17 mouse cellular contexts compared by ENCODE assay signal in the genomic region with DNA sequence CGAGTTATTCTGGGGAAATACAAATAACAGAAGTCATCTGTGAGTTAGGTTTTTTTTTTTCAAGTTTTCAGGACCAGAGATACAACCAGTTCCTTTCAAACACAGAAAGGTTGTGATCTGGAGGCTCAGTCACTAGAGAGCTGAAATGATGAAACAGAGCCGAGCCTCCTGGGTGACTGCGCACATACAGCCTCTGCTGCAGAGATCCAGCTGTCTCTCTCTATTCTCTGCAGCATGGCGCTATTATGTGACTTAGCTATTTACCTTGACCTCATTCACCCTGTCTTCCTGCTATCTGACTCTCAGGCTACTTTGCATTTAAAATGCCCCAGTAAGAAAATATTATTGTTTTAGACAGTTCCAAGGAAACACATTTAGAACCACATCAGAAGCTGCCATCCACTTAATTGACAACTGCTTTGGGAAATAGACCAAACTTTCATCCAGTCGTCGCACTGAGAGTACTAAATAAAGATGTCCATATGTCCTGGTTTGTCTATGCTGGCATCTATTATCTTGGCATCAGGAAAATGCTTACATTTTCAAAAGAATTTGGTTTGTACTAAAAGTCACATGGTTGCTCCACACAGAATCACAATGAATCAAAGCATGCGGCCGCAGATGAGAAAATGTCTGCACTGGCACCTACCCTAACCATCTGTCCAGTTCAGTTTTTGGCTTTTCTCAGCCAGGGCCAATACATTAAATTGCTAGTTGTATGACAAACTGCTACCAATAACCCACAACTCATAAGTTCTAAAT.
A peak's percentile ranks its signal among the peaks of the same experiment; 100 is the strongest.
DNase-seq lines count a peak whose midpoint lies in the region; ATAC-seq lines count a peak whose summit lies in the region.
"Had no signal": no experiment of that assay in that cellular context is flagged by ENCODE, and none has a peak within 500 bp of the region (broad histone marks: within the 10 kb centered on the region; RNA-seq: fewer than 3 reads in every experiment).

No protein-coding gene starts in this region.

- no peak overlapping the region for H3K27ac ChIP-seq in forebrain, embryonic 13.5 days
- H3K27ac ChIP-seq in forebrain, embryonic 10.5 days: no peak overlapping the region
- no peak overlapping the region for H3K27ac ChIP-seq in midbrain, embryonic 16.5 days (ENCODE audit: low read length)
- H3K27ac ChIP-seq in midbrain, embryonic 14.5 days (replicated peaks; ENCODE audit: low read depth, low read length): no peak overlapping the region
- no peak overlapping the region for H3K27ac ChIP-seq in limb, embryonic 10.5 days
- H3K27ac ChIP-seq: intestine, embryonic 15.5 days; limb, embryonic 15.5 days had no signal

- H3K4me2 ChIP-seq in forebrain, embryonic 13.5 days: no peak overlapping the region
- no peak overlapping the region for H3K4me2 ChIP-seq in midbrain, embryonic 16.5 days (ENCODE audit: low read length)
- H3K4me2 ChIP-seq in midbrain, embryonic 14.5 days (ENCODE audit: low read length): no peak overlapping the region
- H3K4me2 ChIP-seq: intestine, embryonic 15.5 days; limb, embryonic 15.5 days; lung, embryonic 14.5 days had no signal

- peak; percentile 83 for ATAC-seq in forebrain, embryonic 13.5 days
- ATAC-seq in midbrain, embryonic 16.5 days: peak; percentile 66; the same call in 1 of the 2 replicates
- ATAC-seq in midbrain, embryonic 14.5 days (ENCODE audit: low FRiP score, low TSS enrichment): no peak
- ATAC-seq: intestine, embryonic 15.5 days had no signal

- no peaks in the 10 kb centered on the region for H3K36me3 ChIP-seq in forebrain, embryonic 13.5 days (ENCODE audit: poor library complexity, severe bottlenecking)
- H3K36me3 ChIP-seq in forebrain, embryonic 10.5 days (replicated peaks): no peaks in the 10 kb centered on the region
- H3K36me3 ChIP-seq in midbrain, embryonic 16.5 days (ENCODE audit: control insufficient read depth, insufficient read depth, low read length): no peaks in the 10 kb centered on the region
- no peaks in the 10 kb centered on the region for H3K36me3 ChIP-seq in midbrain, embryonic 14.5 days (ENCODE audit: control insufficient read depth, insufficient read depth, low read length)
- H3K36me3 ChIP-seq in limb, embryonic 10.5 days: no peaks in the 10 kb centered on the region
- H3K36me3 ChIP-seq: intestine, embryonic 15.5 days; limb, embryonic 15.5 days had no signal

- no peak overlapping the region for H3K4me3 ChIP-seq in forebrain, embryonic 13.5 days
- no peak overlapping the region for H3K4me3 ChIP-seq in forebrain, embryonic 10.5 days
- H3K4me3 ChIP-seq in midbrain, embryonic 16.5 days (ENCODE audit: low read depth, low read length): no peak overlapping the region
- H3K4me3 ChIP-seq in midbrain, embryonic 14.5 days (replicated peaks; ENCODE audit: low read depth, low read length): no peak overlapping the region
- H3K4me3 ChIP-seq in limb, embryonic 10.5 days: no peak overlapping the region
- H3K4me3 ChIP-seq: erythroblast, embryonic 14.5 days; intestine, embryonic 15.5 days; limb, embryonic 15.5 days had no signal

- 71% methylated on average over 8 of the region's 8 CpGs for WGBS in forebrain, embryonic 13.5 days
- WGBS in forebrain, embryonic 10.5 days: 83% methylated on average over 8 of the region's 8 CpGs
- 55% methylated on average over 8 of the region's 8 CpGs for WGBS in midbrain, embryonic 16.5 days
- WGBS in midbrain, embryonic 14.5 days: 66% methylated on average over 8 of the region's 8 CpGs
- 90% methylated on average over 8 of the region's 8 CpGs for WGBS in limb, embryonic 10.5 days

- no peaks in the 10 kb centered on the region for H3K9me3 ChIP-seq in forebrain, embryonic 13.5 days (replicated peaks)
- no peaks in the 10 kb centered on the region for H3K9me3 ChIP-seq in forebrain, embryonic 10.5 days
- no peaks in the 10 kb centered on the region for H3K9me3 ChIP-seq in midbrain, embryonic 16.5 days (replicated peaks; ENCODE audit: control insufficient read depth, low read length, poor library complexity, severe bottlenecking)
- no peaks in the 10 kb centered on the region for H3K9me3 ChIP-seq in midbrain, embryonic 14.5 days (ENCODE audit: control insufficient read depth, low read length)
- H3K9me3 ChIP-seq in limb, embryonic 10.5 days (replicated peaks): no peaks in the 10 kb centered on the region
- H3K9me3 ChIP-seq: intestine, embryonic 15.5 days; limb, embryonic 15.5 days had no signal

- H3K4me1 ChIP-seq in forebrain, embryonic 13.5 days: no peaks in the 10 kb centered on the region
- no peaks in the 10 kb centered on the region for H3K4me1 ChIP-seq in forebrain, embryonic 10.5 days
- no peaks in the 10 kb centered on the region for H3K4me1 ChIP-seq in midbrain, embryonic 16.5 days (ENCODE audit: control insufficient read depth, insufficient read depth, low read length)
- no peaks in the 10 kb centered on the region for H3K4me1 ChIP-seq in midbrain, embryonic 14.5 days (ENCODE audit: control insufficient read depth, insufficient read depth, low read length)
- H3K4me1 ChIP-seq in limb, embryonic 10.5 days: no peaks in the 10 kb centered on the region
- H3K4me1 ChIP-seq: intestine, embryonic 15.5 days; limb, embryonic 15.5 days had no signal

- H3K27me3 ChIP-seq in forebrain, embryonic 13.5 days: no peaks in the 10 kb centered on the region
- H3K27me3 ChIP-seq in forebrain, embryonic 10.5 days (ENCODE audit: poor library complexity, severe bottlenecking): no peaks in the 10 kb centered on the region
- no peaks in the 10 kb centered on the region for H3K27me3 ChIP-seq in midbrain, embryonic 16.5 days (ENCODE audit: control insufficient read depth, insufficient read depth, low read depth, low read length)
- H3K27me3 ChIP-seq in midbrain, embryonic 14.5 days (ENCODE audit: control insufficient read depth, insufficient read depth, low read length): no peaks in the 10 kb centered on the region
- H3K27me3 ChIP-seq in limb, embryonic 10.5 days (ENCODE audit: low read depth, poor library complexity, severe bottlenecking): no peaks in the 10 kb centered on the region
- H3K27me3 ChIP-seq: intestine, embryonic 15.5 days; limb, embryonic 15.5 days had no signal

- H3K9ac ChIP-seq in forebrain, embryonic 13.5 days: no peak overlapping the region
- H3K9ac ChIP-seq in midbrain, embryonic 16.5 days (ENCODE audit: low read depth, low read length): no peak overlapping the region
- H3K9ac ChIP-seq in midbrain, embryonic 14.5 days (replicated peaks; ENCODE audit: low read length): no peak overlapping the region
- H3K9ac ChIP-seq: intestine, embryonic 15.5 days; limb, embryonic 15.5 days; lung, embryonic 14.5 days had no signal

- no peak for DNase-seq in forebrain, embryonic 10.5 days (ENCODE audit: extremely low spot score, low spot score)
- no peak for DNase-seq in midbrain, embryonic 14.5 days
- DNase-seq in cerebellum, postnatal 36 days: peak; percentile 5
- peak; percentile 33 for DNase-seq in telencephalon, adult 2 months (ENCODE audit: low read depth, low spot score)
- DNase-seq in limb, embryonic 10.5 days (ENCODE audit: low spot score): no peak
- DNase-seq in Muller cell, postnatal 12 days (ENCODE audit: inconsistent ontology term): no peak
- DNase-seq: adrenal gland, postnatal 14 days; B cell, adult 2 months; gastrocnemius, postnatal 10 days; kidney, postnatal 14 days; lung, embryonic 14.5 days; right cerebral cortex, postnatal 14 days had no signal

Comparison
In these comparisons a context has a peak if more than half of its experiments do, and no peak if none do; other contexts are left out.
1. DNase-seq: peak in cerebellum, postnatal 36 days (2 of 2) and telencephalon, adult 2 months (single experiment); none in forebrain, embryonic 10.5 days (single experiment), midbrain, embryonic 14.5 days (single experiment), limb, embryonic 10.5 days (single experiment) and Muller cell, postnatal 12 days (single experiment).